Mouse (Mus musculus): ENCODE measurements around the gene Olfm1. TPM values are rescaled to one million over a fixed set of nuclear protein-coding genes. Genes with fewer than 3 reads are reported as not detected.

Gene Olfm1
- polyA plus RNA-seq, 1 experiment = 9.8 TPM

GRCm38 (mm10) chr2:28212911-28213310 is 20.1 kb downstream of the Olfm1 start:
- no peaks in the 10 kb centered on the region for H3K27me3 ChIP-seq (ENCODE audit: control insufficient read depth, insufficient read depth, low read length)
- TF ChIP-seq POLR2A (IDR thresholded peaks at IDR 0.05; ENCODE audit: control insufficient read depth, extremely low read depth, insufficient read depth, low read length, poor library complexity) = no peak
- no peak for TF ChIP-seq CTCF (IDR thresholded peaks at IDR 0.05; ENCODE audit: borderline replicate concordance, control insufficient read depth, extremely low read depth, insufficient read depth, low read length, poor library complexity)
- no peak for DNase-seq
- no peak overlapping the region for H3K27ac ChIP-seq (ENCODE audit: control insufficient read depth, insufficient read depth, low read length)
- no peak overlapping the region for H3K4me3 ChIP-seq (ENCODE audit: control insufficient read depth, insufficient read depth, low read length)
- 66% methylated on average over 5 of the region's 5 CpGs for WGBS
- no peaks in the 10 kb centered on the region for H3K4me1 ChIP-seq (replicated peaks; ENCODE audit: control insufficient read depth, insufficient read depth, low read length)
- no peaks in the 10 kb centered on the region for H3K36me3 ChIP-seq (ENCODE audit: control insufficient read depth, insufficient read depth, low read length)

GRCm38 (mm10) chr2:28216211-28216775 is 23.5 kb downstream of the Olfm1 start:
- Histone ChIP-seq H3K27me3 (ENCODE audit: control insufficient read depth, insufficient read depth, low read length) (no peaks in the 10 kb centered on the region), H3K36me3 (ENCODE audit: control insufficient read depth, insufficient read depth, low read length) (no peaks in the 10 kb centered on the region), H3K27ac (ENCODE audit: control insufficient read depth, insufficient read depth, low read length) (no peak overlapping the region), H3K4me1 (replicated peaks; ENCODE audit: control insufficient read depth, insufficient read depth, low read length) (no peaks in the 10 kb centered on the region), H3K4me3 (ENCODE audit: control insufficient read depth, insufficient read depth, low read length) (no peak overlapping the region)
- WGBS = 85% methylated on average over 5 of the region's 5 CpGs
- no peak for TF ChIP-seq CTCF (IDR thresholded peaks at IDR 0.05; ENCODE audit: borderline replicate concordance, control insufficient read depth, extremely low read depth, insufficient read depth, low read length, poor library complexity)
- no peak for TF ChIP-seq POLR2A (IDR thresholded peaks at IDR 0.05; ENCODE audit: control insufficient read depth, extremely low read depth, insufficient read depth, low read length, poor library complexity)
- DNase-seq = no peak

- WGBS = 96% methylated on average over 1 of the region's 1 CpGs
- H3K27ac ChIP-seq (ENCODE audit: control insufficient read depth, insufficient read depth, low read length) = no peak overlapping the region
- no peaks in the 10 kb centered on the region for H3K36me3 ChIP-seq (ENCODE audit: control insufficient read depth, insufficient read depth, low read length)
- TF ChIP-seq POLR2A (IDR thresholded peaks at IDR 0.05; ENCODE audit: control insufficient read depth, extremely low read depth, insufficient read depth, low read length, poor library complexity) (no peak), CTCF (IDR thresholded peaks at IDR 0.05; ENCODE audit: borderline replicate concordance, control insufficient read depth, extremely low read depth, insufficient read depth, low read length, poor library complexity) (no peak)
- H3K4me3 ChIP-seq (ENCODE audit: control insufficient read depth, insufficient read depth, low read length) = no peak overlapping the region
- no peaks in the 10 kb centered on the region for H3K4me1 ChIP-seq (replicated peaks; ENCODE audit: control insufficient read depth, insufficient read depth, low read length)
- H3K27me3 ChIP-seq (ENCODE audit: control insufficient read depth, insufficient read depth, low read length) = no peaks in the 10 kb centered on the region
- DNase-seq = no peak
Observed at GRCm38 (mm10) chr2:28217783-28218182, 25.0 kb downstream of the Olfm1 start.

- Histone ChIP-seq H3K36me3 (ENCODE audit: control insufficient read depth, insufficient read depth, low read length) (no peaks in the 10 kb centered on the region), H3K27me3 (ENCODE audit: control insufficient read depth, insufficient read depth, low read length) (no peaks in the 10 kb centered on the region), H3K27ac (ENCODE audit: control insufficient read depth, insufficient read depth, low read length) (no peak overlapping the region), H3K4me3 (ENCODE audit: control insufficient read depth, insufficient read depth, low read length) (no peak overlapping the region), H3K4me1 (replicated peaks; ENCODE audit: control insufficient read depth, insufficient read depth, low read length) (no peaks in the 10 kb centered on the region)
- no peak for DNase-seq
- TF ChIP-seq CTCF (IDR thresholded peaks at IDR 0.05; ENCODE audit: borderline replicate concordance, control insufficient read depth, extremely low read depth, insufficient read depth, low read length, poor library complexity) (no peak), POLR2A (IDR thresholded peaks at IDR 0.05; ENCODE audit: control insufficient read depth, extremely low read depth, insufficient read depth, low read length, poor library complexity) (no peak)
- WGBS = 76% methylated on average over 7 of the region's 7 CpGs
Observed at GRCm38 (mm10) chr2:28218651-28219356, 26.0 kb downstream of the Olfm1 start.

- TF ChIP-seq POLR2A (IDR thresholded peaks at IDR 0.05; ENCODE audit: control insufficient read depth, extremely low read depth, insufficient read depth, low read length, poor library complexity) (no peak), CTCF (IDR thresholded peaks at IDR 0.05; ENCODE audit: borderline replicate concordance, control insufficient read depth, extremely low read depth, insufficient read depth, low read length, poor library complexity) (no peak)
- Histone ChIP-seq H3K4me3 (ENCODE audit: control insufficient read depth, insufficient read depth, low read length) (no peak overlapping the region), H3K36me3 (ENCODE audit: control insufficient read depth, insufficient read depth, low read length) (no peaks in the 10 kb centered on the region), H3K27me3 (ENCODE audit: control insufficient read depth, insufficient read depth, low read length) (no peaks in the 10 kb centered on the region), H3K27ac (ENCODE audit: control insufficient read depth, insufficient read depth, low read length) (no peak overlapping the region), H3K4me1 (replicated peaks; ENCODE audit: control insufficient read depth, insufficient read depth, low read length) (no peaks in the 10 kb centered on the region)
- 86% methylated on average over 1 of the region's 1 CpGs for WGBS
- DNase-seq = no peak
Observed at GRCm38 (mm10) chr2:28219625-28220024, 26.8 kb downstream of the Olfm1 start.

GRCm38 (mm10) chr2:28221803-28222202 is 29.0 kb downstream of the Olfm1 start:
- Histone ChIP-seq H3K27me3 (ENCODE audit: control insufficient read depth, insufficient read depth, low read length) (no peaks in the 10 kb centered on the region), H3K4me3 (ENCODE audit: control insufficient read depth, insufficient read depth, low read length) (no peak overlapping the region), H3K36me3 (ENCODE audit: control insufficient read depth, insufficient read depth, low read length) (no peaks in the 10 kb centered on the region), H3K27ac (ENCODE audit: control insufficient read depth, insufficient read depth, low read length) (no peak overlapping the region), H3K4me1 (replicated peaks; ENCODE audit: control insufficient read depth, insufficient read depth, low read length) (no peaks in the 10 kb centered on the region)
- no peak for TF ChIP-seq POLR2A (IDR thresholded peaks at IDR 0.05; ENCODE audit: control insufficient read depth, extremely low read depth, insufficient read depth, low read length, poor library complexity)
- TF ChIP-seq CTCF (IDR thresholded peaks at IDR 0.05; ENCODE audit: borderline replicate concordance, control insufficient read depth, extremely low read depth, insufficient read depth, low read length, poor library complexity) = no peak
- DNase-seq = no peak
- 58% methylated on average over 2 of the region's 2 CpGs for WGBS

Measured in thymus, adult 2 months (tissue).